ENCODE assay signal across 1 mouse cellular context in the genomic region with DNA sequence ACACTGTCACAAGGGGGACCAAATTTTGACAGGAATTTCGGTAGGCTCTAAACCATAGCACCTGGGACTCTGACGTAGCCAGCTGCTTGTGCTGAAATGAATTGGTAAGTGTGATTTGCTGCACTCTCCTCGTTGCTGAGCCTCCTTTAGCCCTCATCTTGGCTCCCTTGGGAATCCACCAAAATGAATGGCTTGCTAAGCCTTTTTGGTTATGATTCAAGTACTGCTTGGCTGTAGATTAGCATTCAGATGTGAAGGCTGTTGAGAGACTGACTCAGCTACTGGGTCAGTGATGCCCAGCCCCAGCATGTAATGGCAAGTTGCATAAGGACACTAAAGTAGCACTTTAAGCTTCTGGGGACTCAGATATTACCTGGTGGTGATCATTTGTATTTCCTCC.
TF ChIP-seq lines count a peak whose summit lies in the region.

No protein-coding gene starts in this region.

TF ChIP-seq in CH12.LX, 34 proteins besides CTCF, POLR2A, EP300 and RAD21 (continued from another document):
- TF ChIP-seq TCF12 (IDR thresholded peaks at IDR 0.05; ENCODE audit: low read depth, low read length) (peak; percentile 59; the same call in 1 of the 2 replicates), CHD2 (IDR thresholded peaks at IDR 0.05; ENCODE audit: low read length) (no peak), NELFE (IDR thresholded peaks at IDR 0.05; ENCODE audit: low read depth, low read length) (no peak), RCOR1 (conservative IDR thresholded peaks at IDR 0.05; ENCODE audit: low read depth, low read length) (no peak), ETS1 (conservative IDR thresholded peaks at IDR 0.05; ENCODE audit: low read depth, low read length) (peak; percentile 64), GABPA (IDR thresholded peaks at IDR 0.05; ENCODE audit: insufficient replicate concordance, low read depth, low read length) (no peak), JUND (conservative IDR thresholded peaks at IDR 0.05; ENCODE audit: low read depth, low read length) (no peak; the same call in 1 of the 2 replicates), MAFK (IDR thresholded peaks at IDR 0.05; ENCODE audit: insufficient replicate concordance, low read length) (peak; percentile 61; the same call in 1 of the 2 replicates)
